Mouse (Mus musculus) liver, embryonic 11.5 days (tissue): ENCODE results near the gene Gm45234. TPM values are rescaled to one million over a fixed set of nuclear protein-coding genes. Genes with fewer than 3 reads are reported as not detected.

Experiments
- ATAC-seq: fragments of 200-750 bp; cut with Nextera tagmentation; replicated peaks from 2 replicates; pipeline ENCODE4 v1.8.0; 2017; ENCODE audit warnings: moderate number of reproducible peaks, mild to moderate bottlenecking, moderate TSS enrichment, moderate library complexity; ENCODE audit not compliant: low FRiP score
- DNase-seq: peaks from one replicate; pipeline ENCODE4 v3.0.0-alpha.2; 2017; ENCODE audit warnings: low spot score
- H3K27ac ChIP-seq: fragments of 300-500 bp; sonication (generic); 2 replicates; pipeline ENCODE4 v1.5.1; 2014; ENCODE audit warnings: mild to moderate bottlenecking, low read depth, low read length, control low read depth
- H3K27me3 ChIP-seq: fragments of 300-500 bp; sonication (generic); replicated peaks from 2 replicates; pipeline ENCODE4 v1.6.1; 2014; ENCODE audit warnings: low read length, mixed read lengths; ENCODE audit not compliant: control insufficient read depth, insufficient read depth
- H3K36me3 ChIP-seq: fragments of 300-500 bp; sonication (generic); 2 replicates; pipeline ENCODE4 v1.6.1; 2014; ENCODE audit warnings: mild to moderate bottlenecking, low read length, moderate library complexity, mixed read lengths; ENCODE audit not compliant: control insufficient read depth, insufficient read depth
- H3K4me1 ChIP-seq: fragments of 300-500 bp; sonication (generic); replicated peaks from 2 replicates; pipeline ENCODE4 v1.6.1; 2014; ENCODE audit warnings: low read length, mixed read lengths; ENCODE audit not compliant: control insufficient read depth, insufficient read depth
- H3K4me2 ChIP-seq: fragments of 300-500 bp; sonication (generic); 2 replicates; pipeline ENCODE4 v1.6.1; 2014; ENCODE audit warnings: mild to moderate bottlenecking, control low read depth, moderate library complexity
- H3K4me3 ChIP-seq: fragments of 300-500 bp; sonication (generic); 2 replicates; pipeline ENCODE4 v1.5.1; 2014; ENCODE audit warnings: low read depth, low read length, control low read depth
- H3K9ac ChIP-seq: fragments of 300-500 bp; sonication (generic); 2 replicates; pipeline ENCODE4 v1.6.1; 2014; ENCODE audit warnings: low read depth, low read length, control low read depth
- H3K9me3 ChIP-seq: fragments of 300-500 bp; sonication (generic); 2 replicates; pipeline ENCODE4 v1.6.1; 2016; ENCODE audit warnings: low read length, inconsistent platforms, mixed read lengths; ENCODE audit not compliant: control insufficient read depth
- WGBS: fragments of 180-500 bp; shearing (Covaris S2); extraction: QIAGEN DNeasy Blood & Tissue Kit; methylation state at CpG from one replicate; pipeline ENCODE4 v1.1.7; 2014; 5-methylcytosine and 5-hydroxymethylcytosine counted together
- polyA plus RNA-seq: library from polyadenylated mRNA; unstranded; fragments of >200 nt; fragmentation: Nextera tagmentation; extraction: Ambion mirVana; gene quantifications from 2 replicates; pipeline ENCODE4 v1.2.1, GENCODE M21; 2014

The Gm45234 gene
- polyA plus RNA-seq, 1 experiment from 2014 or later = 0.15 TPM

- Histone ChIP-seq H3K27me3 (no peaks in the 10 kb centered on the region), H3K4me2 (peak overlapping the region; percentile 88), H3K9me3 (no peaks in the 10 kb centered on the region), H3K27ac (peak overlapping the region; percentile 76), H3K36me3 (peaks cover 51% of the 10 kb centered on the region), H3K4me1 (peaks cover 30% of the 10 kb centered on the region), H3K9ac (peak overlapping the region; percentile 89), H3K4me3 (peak overlapping the region; percentile 92)
- no peak for ATAC-seq
- WGBS = 13% methylated on average over 11 of the region's 11 CpGs
- no peak for DNase-seq
These were observed 42.9 kb downstream of the Gm45234 start for GRCm38 (mm10) chr6:124712918-124713317.

DNA sequence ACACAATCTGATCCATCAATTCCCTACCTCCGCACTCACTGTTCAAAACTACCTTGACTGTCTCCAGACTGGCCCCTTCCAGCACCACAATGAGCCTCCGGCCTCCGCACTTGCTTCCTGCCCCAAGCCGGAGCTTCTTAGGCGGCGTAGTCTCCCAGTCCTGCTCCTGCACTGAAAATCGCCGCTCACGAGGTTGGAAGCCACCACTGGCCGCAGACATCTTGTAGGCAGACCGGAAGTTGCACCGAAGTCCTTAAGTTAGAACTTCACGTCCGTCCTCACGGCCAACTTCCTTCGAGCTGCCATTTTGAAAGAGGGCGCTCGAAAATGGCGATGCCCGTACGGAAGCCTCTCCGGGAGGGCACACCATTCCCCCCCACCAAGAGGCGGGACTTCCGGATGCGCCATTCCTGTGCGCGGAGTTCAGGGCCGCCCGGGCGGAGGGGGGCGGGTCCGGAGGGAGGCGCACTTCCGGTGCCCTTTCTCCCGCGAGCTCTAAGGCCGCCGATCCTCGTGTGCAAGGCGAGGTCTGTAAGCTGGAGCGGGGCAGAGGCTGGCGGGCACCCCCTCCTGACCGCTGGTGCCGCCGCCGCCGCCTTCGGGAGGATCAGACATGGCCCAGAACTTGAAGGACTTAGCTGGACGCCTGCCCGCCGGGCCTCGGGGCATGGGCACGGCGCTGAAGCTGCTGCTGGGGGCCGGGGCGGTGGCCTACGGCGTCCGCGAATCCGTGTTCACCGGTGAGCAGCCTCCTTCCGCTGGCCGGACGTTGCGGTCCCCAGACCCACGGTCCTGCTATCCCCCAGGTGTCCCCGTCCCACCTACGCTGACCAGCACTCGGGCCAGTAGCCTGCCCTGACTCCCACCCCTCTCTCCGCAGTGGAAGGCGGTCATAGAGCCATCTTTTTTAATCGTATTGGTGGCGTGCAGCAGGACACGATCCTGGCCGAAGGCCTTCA lies 43.7 kb downstream of the Gm45234 start, which contains the start of the genes Emg1 and Phb2:
Gene Emg1, minus strand, starts transcription at position 355 of the 959 bp plus-strand sequence.
Gene Phb2, plus strand, starts transcription at position 513 of the 959 bp plus-strand sequence.
- Histone ChIP-seq H3K4me3 (peak within 1 kb of the TSS; percentile 92), H3K4me2 (peak within 1 kb of the TSS; percentile 88), H3K4me1 (peaks cover 28% of the 10 kb centered on the region), H3K9me3 (no peaks in the 10 kb centered on the region), H3K27me3 (no peaks in the 10 kb centered on the region), H3K27ac (peak within 1 kb of the TSS; percentile 88), H3K36me3 (peaks cover 56% of the 10 kb centered on the region), H3K9ac (peak within 1 kb of the TSS; percentile 89)
- ATAC-seq = peak; percentile 97
- peak; percentile 98 for DNase-seq
- WGBS = under 1% methylated on average over 76 of the region's 76 CpGs

GRCm38 (mm10) chr6:124708289-124708889 lies 47.4 kb downstream of the Gm45234 start:
- Histone ChIP-seq H3K9ac (no peak overlapping the region), H3K9me3 (no peaks in the 10 kb centered on the region), H3K4me3 (peak overlapping the region; percentile 9; the same call in 1 of the 2 replicates), H3K27me3 (no peaks in the 10 kb centered on the region), H3K4me1 (peaks cover 21% of the 10 kb centered on the region), H3K4me2 (no peak overlapping the region), H3K27ac (no peak overlapping the region), H3K36me3 (peaks cover 46% of the 10 kb centered on the region)
- 95% methylated on average over 10 of the region's 10 CpGs for WGBS
- DNase-seq (no peak), ATAC-seq (no peak)

- WGBS = 86% methylated on average over 5 of the region's 5 CpGs
- Histone ChIP-seq H3K4me3 (no peak overlapping the region), H3K27ac (no peak overlapping the region), H3K27me3 (no peaks in the 10 kb centered on the region), H3K4me1 (peaks cover 19% of the 10 kb centered on the region), H3K36me3 (peaks cover 59% of the 10 kb centered on the region), H3K9ac (no peak overlapping the region), H3K4me2 (no peak overlapping the region), H3K9me3 (no peaks in the 10 kb centered on the region)
- ATAC-seq (no peak), DNase-seq (no peak)
These were observed 49.7 kb downstream of the Gm45234 start for GRCm38 (mm10) chr6:124706061-124706627.

GRCm38 (mm10) chr6:124704417-124704816 lies 51.4 kb downstream of the Gm45234 start:
- H3K36me3 ChIP-seq = peaks cover 57% of the 10 kb centered on the region
- H3K4me3 ChIP-seq = no peak overlapping the region
- ATAC-seq (no peak), DNase-seq (no peak)
- H3K27me3 ChIP-seq = no peaks in the 10 kb centered on the region
- no peak overlapping the region for H3K27ac ChIP-seq
- H3K4me2 ChIP-seq = no peak overlapping the region
- no peak overlapping the region for H3K9ac ChIP-seq
- peaks cover 5% of the 10 kb centered on the region; the same call in 1 of the 2 replicates for H3K4me1 ChIP-seq
- WGBS = 93% methylated on average over 2 of the region's 2 CpGs
- no peaks in the 10 kb centered on the region for H3K9me3 ChIP-seq

DNA sequence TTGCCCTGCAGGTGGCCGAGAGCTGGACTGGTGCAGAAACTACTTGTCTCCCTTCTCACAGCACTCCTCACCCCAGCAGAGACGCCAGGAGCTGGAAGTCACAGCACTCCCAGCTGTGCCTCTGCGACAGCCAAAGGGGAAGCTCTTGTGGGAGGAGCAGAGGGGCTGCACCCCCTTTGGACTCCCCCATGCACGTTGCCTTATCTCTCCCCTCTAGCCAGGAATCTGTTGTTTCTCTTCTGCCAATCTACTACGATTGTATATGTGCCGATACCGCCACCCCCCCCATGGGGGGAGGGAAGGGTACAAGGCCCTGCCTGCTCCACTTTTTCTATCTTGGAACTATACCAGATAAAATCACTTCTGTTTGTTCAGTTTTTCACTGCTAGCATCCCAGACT lies 52.0 kb downstream of the Gm45234 start:
- no peak overlapping the region for H3K4me2 ChIP-seq
- H3K9me3 ChIP-seq = no peaks in the 10 kb centered on the region
- WGBS = 46% methylated on average over 7 of the region's 7 CpGs
- no peaks in the 10 kb centered on the region for H3K4me1 ChIP-seq
- H3K27me3 ChIP-seq = no peaks in the 10 kb centered on the region
- peaks cover 54% of the 10 kb centered on the region for H3K36me3 ChIP-seq
- H3K9ac ChIP-seq = no peak overlapping the region
- no peak overlapping the region for H3K4me3 ChIP-seq
- DNase-seq (no peak), ATAC-seq (no peak)
- no peak overlapping the region for H3K27ac ChIP-seq

GRCm38 (mm10) chr6:124702784-124703103 lies 53.1 kb downstream of the Gm45234 start:
- no peak overlapping the region for H3K4me2 ChIP-seq
- H3K9ac ChIP-seq = no peak overlapping the region
- H3K9me3 ChIP-seq = no peaks in the 10 kb centered on the region
- 49% methylated on average over 3 of the region's 3 CpGs for WGBS
- no peak overlapping the region for H3K4me3 ChIP-seq
- H3K27me3 ChIP-seq = no peaks in the 10 kb centered on the region
- no peaks in the 10 kb centered on the region for H3K4me1 ChIP-seq
- H3K27ac ChIP-seq = no peak overlapping the region
- DNase-seq (no peak), ATAC-seq (peak; percentile 69)
- H3K36me3 ChIP-seq = peaks cover 44% of the 10 kb centered on the region

DNA sequence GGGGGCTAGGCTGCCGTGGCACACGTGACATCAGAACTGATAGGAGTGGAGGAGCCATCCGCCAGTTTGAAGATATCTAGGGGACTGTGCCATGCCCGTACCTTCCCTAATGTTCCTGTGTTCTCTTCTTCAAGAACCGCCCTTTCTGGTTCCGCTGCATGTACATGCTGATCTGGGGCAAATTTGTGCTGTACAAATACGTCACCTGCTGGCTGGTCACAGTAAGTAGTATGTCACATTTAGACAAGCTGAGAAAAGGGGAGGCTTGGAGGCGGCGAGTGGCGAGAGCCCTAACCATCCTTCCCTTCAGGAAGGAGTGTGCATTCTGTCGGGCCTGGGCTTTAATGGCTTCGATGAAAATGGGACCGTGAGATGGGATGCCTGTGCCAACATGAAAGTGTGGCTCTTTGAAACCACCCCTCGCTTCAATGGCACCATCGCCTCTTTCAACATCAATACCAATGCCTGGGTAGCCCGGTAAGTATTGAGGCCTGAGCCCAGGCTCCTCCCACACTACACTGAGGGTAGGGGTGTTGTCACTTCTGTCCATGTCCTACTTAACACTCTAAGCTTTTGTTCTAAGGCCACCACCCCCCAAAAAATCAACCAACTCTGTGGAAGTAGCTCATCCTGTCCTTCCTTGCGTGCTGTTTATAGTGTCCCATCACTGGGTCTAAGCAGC lies 53.6 kb downstream of the Gm45234 start:
- Histone ChIP-seq H3K36me3 (peaks cover 40% of the 10 kb centered on the region), H3K9me3 (no peaks in the 10 kb centered on the region), H3K9ac (no peak overlapping the region), H3K4me3 (no peak overlapping the region), H3K27me3 (no peaks in the 10 kb centered on the region), H3K4me2 (no peak overlapping the region), H3K4me1 (no peaks in the 10 kb centered on the region), H3K27ac (no peak overlapping the region)
- DNase-seq = no peak
- 87% methylated on average over 17 of the region's 17 CpGs for WGBS
- peak; percentile 13; the same call in 1 of the 2 replicates for ATAC-seq
